Mouse (Mus musculus) cerebellum, adult 11 months (tissue): ENCODE measurements around the gene Lce3f.
A peak's percentile ranks its signal among the peaks of the same experiment; 100 is the strongest.

Experiments used
- DNase-seq: peaks from one replicate; pipeline ENCODE4 v3.0.0; 2022

Lce3f gene

DNA sequence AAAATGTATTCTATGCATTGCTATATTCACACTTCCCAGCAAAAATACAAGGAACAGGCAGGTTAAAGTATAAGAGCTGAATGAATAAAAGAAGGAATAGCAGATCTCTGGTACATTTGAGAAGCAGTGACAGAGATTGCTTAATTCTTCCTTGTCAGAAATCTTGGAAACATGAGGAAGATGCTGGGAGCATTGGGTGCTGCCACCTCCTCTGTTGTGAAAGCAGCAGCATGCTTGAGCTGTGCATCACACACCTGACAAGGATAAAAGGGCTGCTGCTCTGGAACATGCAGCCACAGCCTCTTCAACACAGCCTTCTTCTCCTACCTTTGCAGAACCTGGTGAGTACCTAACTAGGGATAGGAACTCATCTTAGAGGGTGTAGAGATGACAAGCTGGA is at the start of gene Lce3f:
Gene Lce3f, plus strand, starts transcription at position 301 of the 400 bp plus-strand sequence.
- DNase-seq, result no peak

DNA sequence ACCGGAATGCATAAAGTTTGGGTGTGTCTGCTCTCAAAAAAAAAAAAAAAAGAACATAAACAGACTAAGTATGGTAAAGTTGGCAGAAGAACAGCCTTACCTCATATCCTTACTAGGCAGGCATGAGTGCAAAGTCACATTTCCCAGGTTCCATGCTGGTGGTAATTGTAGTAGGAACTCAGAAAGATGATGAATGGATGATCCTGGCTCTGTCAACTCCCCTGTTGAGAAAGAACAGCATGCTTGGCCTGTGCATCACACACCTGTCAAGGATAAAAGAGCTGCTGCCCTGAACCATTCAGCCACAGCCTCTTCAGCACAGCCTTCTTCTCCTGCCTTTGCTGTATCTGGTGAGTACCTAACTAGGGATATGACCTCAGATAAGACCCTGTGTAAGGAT is 47.8 kb upstream of the Lce3f start, which contains the start of gene Lce3c:
Gene Lce3c, plus strand, starts transcription at position 301 of the 400 bp plus-strand sequence.
- DNase-seq, result no peak

DNA sequence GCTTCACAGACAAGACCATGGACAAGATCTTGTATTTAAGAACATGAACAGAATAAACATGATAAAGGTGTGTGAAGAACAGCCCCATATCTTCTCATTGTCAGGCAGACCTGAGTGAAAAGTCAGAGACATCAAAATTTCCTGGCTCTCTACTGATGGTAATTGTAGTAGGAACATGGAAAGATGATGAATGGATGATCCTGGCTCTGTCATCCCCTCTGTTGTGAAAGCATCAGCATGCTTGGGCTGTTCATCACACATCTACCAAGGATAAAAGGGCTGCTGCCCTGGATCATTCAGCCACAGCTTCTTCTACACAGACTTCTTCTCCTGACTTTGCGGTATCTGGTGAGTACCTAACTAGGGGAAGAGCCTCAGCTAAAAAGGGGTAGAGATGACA is 34.9 kb upstream of the Lce3f start, which contains the start of gene Lce3d:
Gene Lce3d, plus strand, starts transcription at position 301 of the 400 bp plus-strand sequence.
- DNase-seq, result no peak

DNA sequence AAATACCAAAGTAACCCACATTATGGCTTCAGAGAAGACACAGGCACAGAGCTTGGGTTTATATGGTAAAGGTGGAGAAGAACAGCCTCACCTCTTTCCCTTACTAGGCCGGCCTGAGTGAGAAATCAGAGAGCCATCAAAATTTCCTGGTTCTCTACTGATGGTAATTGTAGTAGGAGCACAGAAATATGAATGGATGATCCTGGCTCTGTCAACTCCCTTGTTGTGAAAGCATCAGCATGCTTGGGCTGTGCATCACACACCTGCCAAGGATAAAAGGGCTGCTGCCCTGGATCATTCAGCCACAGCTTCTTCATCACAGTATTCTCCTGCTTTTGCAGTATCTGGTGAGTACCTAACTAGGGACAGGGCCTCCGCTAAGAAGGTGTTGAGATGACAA is 25.3 kb upstream of the Lce3f start, which contains the start of gene Lce3e:
Gene Lce3e, plus strand, starts transcription at position 301 of the 400 bp plus-strand sequence.
- DNase-seq, result no peak

DNA sequence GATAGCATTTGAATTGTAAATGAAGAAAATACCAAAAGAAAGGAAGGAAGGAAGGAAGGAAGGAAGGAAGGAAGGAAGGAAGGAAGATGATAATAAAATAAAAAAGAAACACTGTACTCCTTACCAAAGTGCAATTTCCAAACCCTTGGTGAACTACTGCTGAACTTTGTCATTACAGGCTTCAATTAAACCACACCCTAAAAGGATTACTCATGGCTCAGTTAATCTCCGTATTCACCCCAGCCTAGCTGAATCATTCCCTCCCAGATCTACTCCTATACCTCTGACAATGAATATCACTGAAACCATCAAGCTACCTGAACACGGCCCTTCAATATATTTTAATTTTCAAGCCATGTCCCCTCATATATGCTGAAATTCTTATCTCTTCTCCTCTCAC is 13.5 kb upstream of the Lce3f start:
- DNase-seq, result no peak

DNA sequence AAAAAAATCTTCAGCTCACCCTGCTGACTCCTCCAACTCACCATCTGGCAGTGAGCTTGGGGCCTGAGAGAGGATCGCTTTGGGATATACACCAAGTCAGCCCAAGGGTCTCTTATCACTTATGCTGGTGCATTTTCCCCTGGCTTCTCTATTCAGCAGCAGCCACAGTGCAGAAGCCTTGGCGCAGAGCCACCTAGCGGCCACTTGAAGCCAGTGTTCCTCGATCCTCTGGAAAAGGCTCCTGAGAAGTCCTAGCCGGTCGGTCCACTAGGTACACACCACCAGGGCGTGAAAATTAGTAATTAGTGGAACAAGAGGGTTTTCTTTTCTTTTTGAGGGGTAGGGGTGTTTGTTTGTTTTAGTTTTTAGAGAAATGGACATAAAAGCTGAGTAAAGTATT is 6.7 kb downstream of the Lce3f start:
- DNase-seq, result peak; percentile 16

DNA sequence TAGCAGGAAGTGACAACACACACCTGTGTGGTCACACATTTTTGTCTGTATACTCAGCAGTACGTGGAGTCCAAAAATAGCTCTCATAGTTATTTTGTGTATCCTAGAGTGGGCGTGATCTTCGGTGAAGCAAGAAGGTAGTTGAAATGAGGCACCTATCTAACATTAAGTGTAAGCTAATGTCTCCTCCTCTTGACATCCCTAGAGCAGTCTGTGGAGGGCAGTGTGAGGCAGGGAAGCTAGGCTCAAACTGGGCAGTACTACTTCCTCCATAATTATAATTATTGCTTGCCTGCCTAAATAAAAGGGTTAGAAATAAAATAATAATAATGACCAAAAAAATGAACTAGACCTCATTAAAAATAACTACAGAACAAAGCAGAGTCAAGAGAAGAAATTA is 8.6 kb downstream of the Lce3f start:
- DNase-seq, result no peak

DNA sequence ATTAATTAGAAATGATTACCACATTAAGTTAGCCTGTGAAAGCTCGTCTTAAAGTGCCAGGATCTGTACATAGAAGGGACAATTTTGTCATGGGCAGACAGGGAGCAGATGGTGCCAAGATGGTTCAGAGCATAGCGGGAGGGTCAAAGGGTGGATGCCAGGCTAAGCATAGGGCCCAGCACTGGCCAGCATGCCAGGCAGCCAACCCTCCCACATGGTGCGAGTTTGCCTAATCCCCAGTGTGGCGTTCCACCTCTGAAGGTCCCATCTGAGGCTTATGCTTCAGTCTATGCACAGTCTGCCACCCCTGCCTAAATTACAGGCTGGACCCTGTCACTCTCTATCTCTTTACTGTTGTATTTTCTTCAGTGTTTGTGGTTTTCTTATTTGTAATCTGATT is 10.8 kb downstream of the Lce3f start:
- no peak for DNase-seq

DNA sequence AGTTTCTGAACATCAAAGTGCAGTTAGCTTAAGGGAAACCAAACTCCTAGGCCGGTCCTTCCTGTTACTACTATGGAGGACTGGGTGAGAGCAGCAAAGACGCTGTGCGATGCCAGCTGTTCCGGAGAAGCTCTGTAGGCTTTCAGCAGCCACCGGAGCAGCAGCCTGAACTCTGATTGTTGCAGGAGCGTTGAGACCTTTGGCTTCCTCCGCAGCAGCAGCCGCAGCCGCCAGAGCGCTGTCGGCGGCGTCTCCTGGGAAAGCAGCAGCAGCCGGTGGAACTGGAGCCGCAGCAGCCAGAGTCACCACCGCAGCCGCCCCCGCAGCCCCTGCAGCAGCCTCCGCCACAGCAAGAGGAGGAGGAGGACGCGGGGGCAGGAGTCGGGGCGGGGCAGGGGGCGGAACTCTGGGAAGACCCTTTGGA is 22.4 kb downstream of the Lce3f start:
- no peak for DNase-seq

DNA sequence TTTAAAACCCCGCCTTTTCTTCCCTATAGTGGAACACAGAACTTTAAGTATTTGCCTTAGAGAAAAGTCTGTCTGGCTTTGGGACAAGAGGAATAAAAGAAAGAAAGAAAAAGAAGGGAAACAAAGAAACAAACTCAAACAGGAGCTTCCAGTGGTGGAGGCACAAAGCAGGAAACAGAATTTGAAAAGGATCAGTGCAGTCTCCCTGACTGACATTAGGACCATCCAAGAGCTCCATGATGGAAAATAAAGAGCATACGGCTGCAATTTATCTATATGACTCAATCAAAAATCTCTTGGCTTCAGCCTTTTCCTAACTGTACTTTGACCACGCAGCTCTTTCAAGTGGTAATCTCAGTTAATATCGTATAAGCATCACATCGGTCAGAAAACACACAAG is 22.8 kb downstream of the Lce3f start:
- no peak for DNase-seq

DNA sequence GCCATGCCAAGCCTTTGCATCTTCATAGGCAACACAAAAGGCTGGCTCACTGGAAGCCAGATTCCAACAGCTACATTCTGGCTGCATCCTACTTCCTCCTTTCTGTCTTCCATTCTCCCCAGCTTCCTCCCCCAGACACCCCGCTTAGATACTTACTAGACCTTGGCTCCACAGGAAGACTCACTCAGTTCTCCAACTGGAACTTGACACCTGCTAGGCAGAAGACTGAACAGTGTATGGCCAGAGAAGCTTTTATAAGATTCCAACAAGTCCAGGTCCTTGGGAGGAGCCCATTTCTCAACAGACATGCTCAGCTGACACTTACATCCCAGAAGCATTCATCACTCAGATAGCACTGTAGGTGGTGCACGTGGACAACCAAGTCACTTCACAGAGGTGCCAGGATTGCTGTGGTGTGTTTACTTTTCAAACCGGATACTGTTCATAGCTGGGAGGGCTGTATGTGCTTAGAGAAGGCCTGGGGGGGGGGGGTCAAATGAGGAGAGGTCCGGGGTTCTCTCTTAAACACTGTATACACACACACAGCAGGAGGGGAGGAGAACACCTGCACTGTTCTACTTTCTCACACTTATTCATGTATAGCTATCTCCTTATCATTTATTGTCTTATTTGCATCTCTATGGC is 23.6 kb downstream of the Lce3f start, which contains the start of gene Crct1:
Gene Crct1, minus strand, starts transcription at position 228 of the 645 bp plus-strand sequence.
- no peak for DNase-seq

DNA sequence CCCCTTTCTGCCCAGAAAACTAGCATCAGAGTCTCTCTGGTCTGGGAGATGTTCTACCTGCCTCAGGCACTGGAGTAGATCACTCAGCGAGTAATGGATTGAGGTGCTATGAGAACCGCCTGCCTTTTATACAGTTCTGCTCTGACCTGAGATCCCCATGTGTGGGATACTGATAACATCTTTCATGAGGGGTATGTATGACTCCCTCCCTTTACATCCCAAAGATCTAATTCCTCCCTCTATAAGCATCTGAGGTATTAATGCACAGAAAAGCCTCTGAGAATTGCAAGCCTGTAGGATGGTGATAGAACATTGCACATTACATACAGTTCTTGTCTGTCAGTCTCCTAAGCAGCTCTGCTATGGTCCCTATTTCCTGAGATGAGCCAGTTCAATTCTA is 26.9 kb downstream of the Lce3f start, which contains the start of gene Lce1m:
Gene Lce1m, minus strand, starts transcription at position 101 of the 400 bp plus-strand sequence.
- no peak for DNase-seq

DNA sequence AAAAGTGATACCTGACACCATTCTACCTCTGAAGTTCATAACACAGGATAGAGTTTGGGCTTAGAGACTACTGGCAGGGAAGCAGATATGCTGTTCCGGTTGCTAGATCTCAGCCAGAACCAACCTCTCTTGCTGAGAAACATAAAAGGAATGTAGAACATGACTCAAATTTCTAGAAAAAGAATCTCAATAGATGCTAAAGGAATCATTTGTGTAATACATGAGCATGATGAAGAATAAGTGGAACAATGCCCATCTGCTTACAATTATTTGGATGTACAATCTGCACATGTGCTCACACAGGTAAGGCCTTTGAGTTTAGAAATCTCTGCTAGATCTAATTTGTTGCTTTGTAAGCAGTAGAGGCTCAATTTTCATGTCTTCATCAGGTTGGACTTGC is 29.1 kb downstream of the Lce3f start:
- no peak for DNase-seq

DNA sequence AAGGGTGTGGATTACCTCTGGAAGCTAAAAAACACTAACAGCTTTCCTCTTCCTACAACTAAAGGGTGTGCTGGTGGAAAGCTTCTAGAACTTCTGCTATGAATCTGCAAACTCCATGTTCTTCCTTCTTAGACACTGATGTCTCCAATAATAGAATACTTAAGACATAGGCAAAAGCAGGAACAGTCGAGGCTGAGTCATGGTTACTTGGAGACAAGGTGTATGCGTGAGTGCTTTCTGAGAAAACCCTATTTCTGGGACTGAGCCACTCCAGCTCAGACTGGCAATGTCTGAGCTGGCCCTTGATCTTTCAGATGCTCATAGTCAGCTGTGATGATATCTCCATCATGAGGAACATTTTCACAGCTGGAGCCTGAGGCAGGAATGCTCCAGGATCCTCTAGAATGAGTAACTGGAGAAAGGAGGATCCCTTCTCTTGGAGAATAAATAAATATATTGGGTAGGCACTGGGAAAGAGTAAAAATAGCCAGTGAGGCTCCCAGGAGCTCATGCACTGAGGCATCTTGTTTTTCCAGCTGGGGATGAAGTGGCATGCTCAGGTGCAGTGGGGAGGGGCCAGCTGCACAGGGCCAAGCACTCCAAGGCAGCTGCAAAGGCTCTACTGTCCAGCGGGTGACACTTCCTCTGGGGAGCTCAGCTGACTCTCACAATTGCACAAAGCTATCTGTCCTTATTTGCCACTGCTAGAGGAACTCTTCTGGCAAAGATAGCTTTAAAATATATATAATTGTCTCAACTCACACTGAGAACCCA is 31.6 kb downstream of the Lce3f start:
- no peak for DNase-seq

DNA sequence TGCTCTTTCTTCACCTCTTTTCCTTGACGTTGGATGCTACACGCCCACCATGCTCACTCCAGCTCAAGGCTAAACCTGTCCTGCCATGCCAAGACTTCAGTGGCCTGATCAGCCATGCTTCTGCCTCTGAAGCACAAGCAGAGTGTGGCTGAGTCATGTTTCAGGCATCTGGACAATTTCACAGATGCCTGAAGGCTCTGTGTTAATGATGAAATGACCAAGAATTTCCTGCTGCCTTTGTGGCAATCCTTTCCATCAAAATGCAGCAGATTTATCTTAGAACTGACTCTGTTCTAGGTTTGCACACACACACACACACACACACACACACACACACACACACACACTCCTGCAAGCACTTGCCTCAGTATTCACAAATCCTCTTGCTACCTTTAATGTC is 33.5 kb downstream of the Lce3f start:
- no peak for DNase-seq

DNA sequence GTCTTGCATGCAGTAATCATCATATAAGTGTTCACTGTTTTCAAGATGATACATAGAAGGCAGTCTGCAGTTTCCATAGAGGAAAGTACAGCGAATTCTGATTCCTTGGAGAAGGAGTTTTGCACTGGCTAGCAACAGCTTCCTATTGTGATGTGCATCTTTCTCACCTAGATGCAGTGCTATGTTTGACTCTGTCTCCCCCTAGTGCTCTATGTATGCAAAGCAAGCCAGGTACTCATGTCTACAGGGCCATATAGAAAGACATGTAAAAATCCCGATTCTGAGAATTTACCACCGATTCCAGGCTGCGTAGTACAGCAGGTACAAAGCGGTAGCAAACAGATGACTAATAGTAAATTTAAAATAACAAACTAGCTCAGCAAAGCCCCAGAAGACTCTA is 39.4 kb downstream of the Lce3f start:
- DNase-seq, result peak; percentile 2
